ENCODE assay signal across 9 mouse cellular contexts in genomic region chr17:26951952-26952877, GRCm38 (mm10). TPM values are rescaled to one million over a fixed set of nuclear protein-coding genes. Genes with fewer than 3 reads are reported as not detected.
A peak's percentile ranks its signal among the peaks of the same experiment; 100 is the strongest.
DNase-seq lines count a peak whose midpoint lies in the region; ATAC-seq lines count a peak whose summit lies in the region.
"Had no signal": no experiment of that assay in that cellular context is flagged by ENCODE, and none has a peak within 500 bp of the region (broad histone marks: within the 10 kb centered on the region; RNA-seq: fewer than 3 reads in every experiment).

No protein-coding gene starts in this region.

- H3K9me3 ChIP-seq in kidney, embryonic 16.5 days (ENCODE audit: low read length), result no peaks in the 10 kb centered on the region
- H3K9me3 ChIP-seq in embryonic facial prominence, embryonic 12.5 days, result no peaks in the 10 kb centered on the region
- H3K9me3 ChIP-seq in hindbrain, embryonic 14.5 days (ENCODE audit: control insufficient read depth, low read length), result no peaks in the 10 kb centered on the region
- H3K9me3 ChIP-seq in midbrain, embryonic 16.5 days (replicated peaks; ENCODE audit: control insufficient read depth, low read length, poor library complexity, severe bottlenecking), result no peaks in the 10 kb centered on the region

- H3K27me3 ChIP-seq in kidney, embryonic 16.5 days (ENCODE audit: insufficient read depth, low read length), result no peaks in the 10 kb centered on the region
- H3K27me3 ChIP-seq in embryonic facial prominence, embryonic 12.5 days, result no peaks in the 10 kb centered on the region
- H3K27me3 ChIP-seq in hindbrain, embryonic 14.5 days (ENCODE audit: control insufficient read depth, insufficient read depth, low read length), result no peaks in the 10 kb centered on the region
- no peaks in the 10 kb centered on the region for H3K27me3 ChIP-seq in midbrain, embryonic 16.5 days (ENCODE audit: control insufficient read depth, insufficient read depth, low read depth, low read length)

- peaks cover 59% of the 10 kb centered on the region for H3K4me1 ChIP-seq in kidney, embryonic 16.5 days (ENCODE audit: insufficient read depth, low read length)
- peaks cover 55% of the 10 kb centered on the region for H3K4me1 ChIP-seq in embryonic facial prominence, embryonic 12.5 days
- peaks cover 58% of the 10 kb centered on the region for H3K4me1 ChIP-seq in hindbrain, embryonic 14.5 days (replicated peaks; ENCODE audit: control insufficient read depth, insufficient read depth, low read length)
- peaks cover 57% of the 10 kb centered on the region for H3K4me1 ChIP-seq in midbrain, embryonic 16.5 days (ENCODE audit: control insufficient read depth, insufficient read depth, low read length)

- peak overlapping the region; percentile 42 for H3K4me3 ChIP-seq in kidney, embryonic 16.5 days (ENCODE audit: low read length)
- H3K4me3 ChIP-seq in embryonic facial prominence, embryonic 12.5 days, result peak overlapping the region; percentile 37
- peak overlapping the region; percentile 71 for H3K4me3 ChIP-seq in hindbrain, embryonic 14.5 days (replicated peaks; ENCODE audit: low read length)
- H3K4me3 ChIP-seq in midbrain, embryonic 16.5 days (ENCODE audit: low read depth, low read length), result peak overlapping the region; percentile 43
- H3K4me3 ChIP-seq: myocyte had no signal

- WGBS in kidney, embryonic 16.5 days, result 7% methylated on average over 23 of the region's 23 CpGs
- 2% methylated on average over 22 of the region's 23 CpGs for WGBS in embryonic facial prominence, embryonic 12.5 days
- WGBS in hindbrain, embryonic 14.5 days, result 4% methylated on average over 22 of the region's 23 CpGs
- under 1% methylated on average over 23 of the region's 23 CpGs for WGBS in midbrain, embryonic 16.5 days

- peak overlapping the region; percentile 64 for H3K4me2 ChIP-seq in kidney, embryonic 16.5 days (replicated peaks; ENCODE audit: low read depth, low read length)
- H3K4me2 ChIP-seq in embryonic facial prominence, embryonic 12.5 days (replicated peaks), result peak overlapping the region; percentile 91
- peak overlapping the region; percentile 93 for H3K4me2 ChIP-seq in hindbrain, embryonic 14.5 days (replicated peaks)
- H3K4me2 ChIP-seq in midbrain, embryonic 16.5 days (ENCODE audit: low read length), result peak overlapping the region; percentile 91

- H3K36me3 ChIP-seq in kidney, embryonic 16.5 days (ENCODE audit: insufficient read depth, low read length), result peaks cover 20% of the 10 kb centered on the region; the same call in 1 of the 2 replicates
- peaks cover 26% of the 10 kb centered on the region for H3K36me3 ChIP-seq in embryonic facial prominence, embryonic 12.5 days
- peaks cover 32% of the 10 kb centered on the region for H3K36me3 ChIP-seq in hindbrain, embryonic 14.5 days (replicated peaks; ENCODE audit: control insufficient read depth, insufficient read depth)
- peaks cover 18% of the 10 kb centered on the region for H3K36me3 ChIP-seq in midbrain, embryonic 16.5 days (ENCODE audit: control insufficient read depth, insufficient read depth, low read length)

- ATAC-seq in kidney, embryonic 16.5 days (ENCODE audit: low FRiP score, low TSS enrichment), result no peak
- ATAC-seq in embryonic facial prominence, embryonic 12.5 days (ENCODE audit: insufficient number of reproducible peaks, insufficient read depth, low FRiP score, low TSS enrichment), result 0 out of 2 replicates have a peak, but pooled peaks have one; percentile 29
- peak; percentile 15; the same call in 1 of the 2 replicates for ATAC-seq in hindbrain, embryonic 14.5 days (ENCODE audit: low FRiP score)
- ATAC-seq in midbrain, embryonic 16.5 days, result no peak; the same call in 1 of the 2 replicates

- DNase-seq in kidney, adult 9 months, result no peak
- no peak for DNase-seq in hindbrain, embryonic 14.5 days (ENCODE audit: low spot score)
- no peak for DNase-seq in cerebellum, adult 9-11 months
- no peak for DNase-seq in spleen, postnatal 14 days (ENCODE audit: low spot score in 2 of 2)
- no peak for DNase-seq in c-Kit-positive CD71-positive TER-119-positive erythroid progenitor cells, embryonic 14.5 days (ENCODE audit: low spot score)

- peak overlapping the region; percentile 54 for H3K9ac ChIP-seq in kidney, embryonic 16.5 days (replicated peaks; ENCODE audit: low read length)
- H3K9ac ChIP-seq in embryonic facial prominence, embryonic 12.5 days, result peak overlapping the region; percentile 49
- peak overlapping the region; percentile 54 for H3K9ac ChIP-seq in hindbrain, embryonic 14.5 days
- H3K9ac ChIP-seq in midbrain, embryonic 16.5 days (ENCODE audit: low read depth, low read length), result peak overlapping the region; percentile 85

- H3K27ac ChIP-seq in kidney, embryonic 16.5 days (ENCODE audit: low read length), result no peak overlapping the region
- H3K27ac ChIP-seq in embryonic facial prominence, embryonic 12.5 days, result peak overlapping the region; percentile 72
- H3K27ac ChIP-seq in hindbrain, embryonic 14.5 days, result peak overlapping the region; percentile 75
- H3K27ac ChIP-seq in midbrain, embryonic 16.5 days (ENCODE audit: low read length), result peak overlapping the region; percentile 71

RNA-seq across cellular contexts. Expression of gene Syngap1, which starts 11.2 kb away (rescaled TPM):
- polyA plus RNA-seq in kidney, embryonic 16.5 days (2015; fragmentation: Nextera tagmentation; extraction: Ambion mirVana), result 1.1 and 2.2 TPM in 2 replicates
- 2.5 and 4.0 TPM in 2 replicates for polyA plus RNA-seq in embryonic facial prominence, embryonic 12.5 days (2016; fragmentation: Nextera tagmentation; extraction: Ambion mirVana)
- polyA plus RNA-seq in hindbrain, embryonic 14.5 days (2014; fragmentation: Nextera tagmentation; extraction: Ambion mirVana), result 4.3 and 5.0 TPM in 2 replicates
- polyA plus RNA-seq in midbrain, embryonic 16.5 days (2015; fragmentation: Nextera tagmentation; extraction: Ambion mirVana), result 4.3 and 4.6 TPM in 2 replicates

RNA-seq across cellular contexts. Expression of gene Cuta, which starts 12.8 kb away (rescaled TPM):
- 187 and 203 TPM in 2 replicates for polyA plus RNA-seq in kidney, embryonic 16.5 days (2015; fragmentation: Nextera tagmentation; extraction: Ambion mirVana)
- polyA plus RNA-seq in embryonic facial prominence, embryonic 12.5 days (2016; fragmentation: Nextera tagmentation; extraction: Ambion mirVana), result 172 and 174 TPM in 2 replicates
- polyA plus RNA-seq in hindbrain, embryonic 14.5 days (2014; fragmentation: Nextera tagmentation; extraction: Ambion mirVana), result 112 and 113 TPM in 2 replicates
- 130 TPM in 2 replicates for polyA plus RNA-seq in midbrain, embryonic 16.5 days (2015; fragmentation: Nextera tagmentation; extraction: Ambion mirVana)

RNA-seq across cellular contexts. Expression of gene Phf1, which starts 19.4 kb away (rescaled TPM):
- polyA plus RNA-seq in kidney, embryonic 16.5 days (2015; fragmentation: Nextera tagmentation; extraction: Ambion mirVana), result 9.3 and 9.4 TPM in 2 replicates
- 13.9 and 17.1 TPM in 2 replicates for polyA plus RNA-seq in embryonic facial prominence, embryonic 12.5 days (2016; fragmentation: Nextera tagmentation; extraction: Ambion mirVana)
- 20.6 and 23.3 TPM in 2 replicates for polyA plus RNA-seq in hindbrain, embryonic 14.5 days (2014; fragmentation: Nextera tagmentation; extraction: Ambion mirVana)
- 24.5 and 28.0 TPM in 2 replicates for polyA plus RNA-seq in midbrain, embryonic 16.5 days (2015; fragmentation: Nextera tagmentation; extraction: Ambion mirVana)

RNA-seq across cellular contexts. Expression of gene Zbtb9, which starts 20.8 kb away (rescaled TPM):
- polyA plus RNA-seq in kidney, embryonic 16.5 days (2015; fragmentation: Nextera tagmentation; extraction: Ambion mirVana), result 19.9 and 20.1 TPM in 2 replicates
- polyA plus RNA-seq in embryonic facial prominence, embryonic 12.5 days (2016; fragmentation: Nextera tagmentation; extraction: Ambion mirVana), result 16.1 and 17.1 TPM in 2 replicates
- polyA plus RNA-seq in hindbrain, embryonic 14.5 days (2014; fragmentation: Nextera tagmentation; extraction: Ambion mirVana), result 9.7 and 11.1 TPM in 2 replicates
- 13.8 and 15.9 TPM in 2 replicates for polyA plus RNA-seq in midbrain, embryonic 16.5 days (2015; fragmentation: Nextera tagmentation; extraction: Ambion mirVana)

RNA-seq across cellular contexts. Expression of gene Kifc5b, which starts 35.3 kb away (rescaled TPM):
- polyA plus RNA-seq in kidney, embryonic 16.5 days (2015; fragmentation: Nextera tagmentation; extraction: Ambion mirVana), result 8.2 and 10.8 TPM in 2 replicates
- 7.9 and 9.7 TPM in 2 replicates for polyA plus RNA-seq in embryonic facial prominence, embryonic 12.5 days (2016; fragmentation: Nextera tagmentation; extraction: Ambion mirVana)
- 0.90 and 2.1 TPM in 2 replicates for polyA plus RNA-seq in hindbrain, embryonic 14.5 days (2014; fragmentation: Nextera tagmentation; extraction: Ambion mirVana)
- polyA plus RNA-seq in midbrain, embryonic 16.5 days (2015; fragmentation: Nextera tagmentation; extraction: Ambion mirVana), result 2.3 and 3.3 TPM in 2 replicates

Comparison
In these comparisons a context has a peak if more than half of its experiments do, and no peak if none do; other contexts are left out.
1. ATAC-seq: peak in embryonic facial prominence, embryonic 12.5 days (single experiment) and hindbrain, embryonic 14.5 days (single experiment); none in kidney, embryonic 16.5 days (single experiment) and midbrain, embryonic 16.5 days (single experiment).
2. Peak in every context shown above with its lines, with median percentiles within 50 percentile points of each other: H3K4me2 ChIP-seq, H3K4me3 ChIP-seq and H3K9ac ChIP-seq.